Mouse (Mus musculus) hindbrain, embryonic 10.5 days (tissue): ENCODE results near the gene Hmcn1. TPM values are rescaled to one million over a fixed set of nuclear protein-coding genes. Genes with fewer than 3 reads are reported as not detected.

Experiments used
- DNase-seq: peaks from one replicate; pipeline ENCODE4 v3.0.0-alpha.2; 2017; ENCODE audit warnings: low spot score
- H3K27ac ChIP-seq: fragments of 300-500 bp; sonication (generic); 2 replicates; pipeline ENCODE4 v1.5.1; 2016; ENCODE audit warnings: mild to moderate bottlenecking, moderate library complexity
- H3K27me3 ChIP-seq: fragments of 300-500 bp; sonication (generic); 2 replicates; pipeline ENCODE4 v1.6.1; 2016; ENCODE audit warnings: mild to moderate bottlenecking; ENCODE audit not compliant: poor library complexity, insufficient read depth, severe bottlenecking
- H3K36me3 ChIP-seq: fragments of 300-500 bp; sonication (generic); 2 replicates; pipeline ENCODE4 v1.6.1; 2016; ENCODE audit warnings: mild to moderate bottlenecking, moderate library complexity
- H3K4me1 ChIP-seq: fragments of 300-500 bp; sonication (generic); replicated peaks from 2 replicates; pipeline ENCODE4 v1.6.1; 2016; ENCODE audit warnings: mild to moderate bottlenecking
- H3K4me3 ChIP-seq: fragments of 300-500 bp; sonication (generic); 2 replicates; pipeline ENCODE4 v1.5.1; 2016; ENCODE audit warnings: mild to moderate bottlenecking, moderate library complexity
- H3K9me3 ChIP-seq: fragments of 300-500 bp; sonication (generic); 2 replicates; pipeline ENCODE4 v1.6.1; 2016; ENCODE audit warnings: mild to moderate bottlenecking, moderate library complexity
- WGBS: fragments of 180-500 bp; shearing (Covaris S2); methylation state at CpG from one replicate; pipeline ENCODE4 v1.1.7; 2016; 5-methylcytosine and 5-hydroxymethylcytosine counted together
- polyA plus RNA-seq: library from polyadenylated mRNA; unstranded; fragments of >200 nt; fragmentation: Nextera tagmentation; extraction: Ambion mirVana; gene quantifications from 2 replicates; pipeline ENCODE4 v1.2.1, GENCODE M21; 2016

Hmcn1 gene
- polyA plus RNA-seq, 1 experiment from 2014 or later: 6.9 TPM

GRCm38 (mm10) chr1:150978651-150979050 lies 14.6 kb downstream of the Hmcn1 start:
- 92% methylated on average over 3 of the region's 3 CpGs for WGBS

GRCm38 (mm10) chr1:150976263-150976662 lies 17.0 kb downstream of the Hmcn1 start:
- 55% methylated on average over 2 of the region's 2 CpGs for WGBS
- Histone ChIP-seq H3K27me3 (no peaks in the 10 kb centered on the region), H3K27ac (no peak overlapping the region), H3K4me1 (peaks cover 3% of the 10 kb centered on the region; the same call in 1 of the 2 replicates), H3K9me3 (no peaks in the 10 kb centered on the region), H3K4me3 (no peak overlapping the region), H3K36me3 (no peaks in the 10 kb centered on the region)
- no peak for DNase-seq

More at GRCm38 (mm10) chr1:150978651-150979050, 14.6 kb downstream of the Hmcn1 start:
- Histone ChIP-seq H3K36me3 (no peaks in the 10 kb centered on the region), H3K4me3 (no peak overlapping the region), H3K9me3 (no peaks in the 10 kb centered on the region), H3K4me1 (peaks cover 3% of the 10 kb centered on the region; the same call in 1 of the 2 replicates), H3K27me3 (no peaks in the 10 kb centered on the region), H3K27ac (no peak overlapping the region)
- no peak for DNase-seq

GRCm38 (mm10) chr1:150959486-150960074 lies 33.7 kb downstream of the Hmcn1 start:
- Histone ChIP-seq H3K4me1 (no peaks in the 10 kb centered on the region), H3K27me3 (no peaks in the 10 kb centered on the region), H3K36me3 (no peaks in the 10 kb centered on the region), H3K9me3 (no peaks in the 10 kb centered on the region), H3K27ac (no peak overlapping the region), H3K4me3 (no peak overlapping the region)
- DNase-seq: no peak
- 82% methylated on average over 5 of the region's 5 CpGs for WGBS

- Histone ChIP-seq H3K9me3 (no peaks in the 10 kb centered on the region), H3K27me3 (no peaks in the 10 kb centered on the region), H3K4me3 (no peak overlapping the region), H3K4me1 (peaks cover 19% of the 10 kb centered on the region), H3K36me3 (no peaks in the 10 kb centered on the region), H3K27ac (no peak overlapping the region)
- WGBS: 85% methylated on average over 5 of the region's 5 CpGs
- DNase-seq: no peak
Measured at GRCm38 (mm10) chr1:150951004-150951403, 42.2 kb downstream of the Hmcn1 start.

GRCm38 (mm10) chr1:150950046-150950445 lies 43.2 kb downstream of the Hmcn1 start:
- no peaks in the 10 kb centered on the region for H3K36me3 ChIP-seq
- H3K4me1 ChIP-seq: peaks cover 19% of the 10 kb centered on the region
- DNase-seq: peak; percentile 48
- H3K27me3 ChIP-seq: no peaks in the 10 kb centered on the region
- no peaks in the 10 kb centered on the region for H3K9me3 ChIP-seq
- H3K27ac ChIP-seq: no peak overlapping the region
- no peak overlapping the region for H3K4me3 ChIP-seq
- 2% methylated on average over 3 of the region's 3 CpGs for WGBS

GRCm38 (mm10) chr1:150948911-150949310 lies 44.3 kb downstream of the Hmcn1 start:
- H3K9me3 ChIP-seq: no peaks in the 10 kb centered on the region
- no peaks in the 10 kb centered on the region; the same call in 1 of the 2 replicates for H3K27me3 ChIP-seq
- no peak for DNase-seq
- H3K27ac ChIP-seq: no peak overlapping the region
- H3K4me1 ChIP-seq: peaks cover 22% of the 10 kb centered on the region
- H3K36me3 ChIP-seq: no peaks in the 10 kb centered on the region
- no peak overlapping the region for H3K4me3 ChIP-seq
- WGBS: 72% methylated on average over 2 of the region's 2 CpGs

- WGBS: 29% methylated on average over 2 of the region's 2 CpGs
- H3K27ac ChIP-seq: no peak overlapping the region
- no peak overlapping the region for H3K4me3 ChIP-seq
- DNase-seq: no peak
- no peaks in the 10 kb centered on the region for H3K9me3 ChIP-seq
- no peaks in the 10 kb centered on the region; the same call in 1 of the 2 replicates for H3K27me3 ChIP-seq
- H3K4me1 ChIP-seq: peaks cover 5% of the 10 kb centered on the region; the same call in 1 of the 2 replicates
- H3K36me3 ChIP-seq: no peaks in the 10 kb centered on the region
Measured at GRCm38 (mm10) chr1:150943601-150944000, 49.6 kb downstream of the Hmcn1 start.

GRCm38 (mm10) chr1:150942143-150942542 lies 51.1 kb downstream of the Hmcn1 start:
- H3K9me3 ChIP-seq: no peaks in the 10 kb centered on the region
- 72% methylated on average over 2 of the region's 2 CpGs for WGBS
- H3K36me3 ChIP-seq: no peaks in the 10 kb centered on the region
- H3K4me3 ChIP-seq: no peak overlapping the region
- no peak for DNase-seq
- H3K27me3 ChIP-seq: no peaks in the 10 kb centered on the region; the same call in 1 of the 2 replicates
- peak overlapping the region; percentile 46; the same call in 1 of the 2 replicates for H3K27ac ChIP-seq
- peaks cover 5% of the 10 kb centered on the region; the same call in 1 of the 2 replicates for H3K4me1 ChIP-seq

- Histone ChIP-seq H3K4me3 (no peak overlapping the region), H3K9me3 (no peaks in the 10 kb centered on the region), H3K27me3 (no peaks in the 10 kb centered on the region), H3K27ac (no peak overlapping the region), H3K4me1 (0 out of 2 replicates have a peak, but pooled peaks cover 2% of the 10 kb centered on the region), H3K36me3 (no peaks in the 10 kb centered on the region)
- DNase-seq: no peak
- WGBS: 81% methylated on average over 4 of the region's 4 CpGs
Measured at GRCm38 (mm10) chr1:150936821-150937220, 56.4 kb downstream of the Hmcn1 start.

- Histone ChIP-seq H3K36me3 (no peaks in the 10 kb centered on the region), H3K9me3 (no peaks in the 10 kb centered on the region), H3K27ac (no peak overlapping the region), H3K4me3 (no peak overlapping the region), H3K4me1 (0 out of 2 replicates have a peak, but pooled peaks cover 2% of the 10 kb centered on the region), H3K27me3 (no peaks in the 10 kb centered on the region)
- 59% methylated on average over 9 of the region's 9 CpGs for WGBS
- DNase-seq: no peak
Measured at GRCm38 (mm10) chr1:150933616-150934015, 59.6 kb downstream of the Hmcn1 start.

- no peak for DNase-seq
- WGBS: 92% methylated on average over 9 of the region's 9 CpGs
Measured at GRCm38 (mm10) chr1:150920860-150921259, 72.4 kb downstream of the Hmcn1 start.

GRCm38 (mm10) chr1:150920276-150920675 lies 73.0 kb downstream of the Hmcn1 start:
- H3K4me1 ChIP-seq: no peaks in the 10 kb centered on the region
- no peaks in the 10 kb centered on the region for H3K9me3 ChIP-seq
- WGBS: 52% methylated on average over 6 of the region's 6 CpGs
- H3K27me3 ChIP-seq: no peaks in the 10 kb centered on the region
- no peaks in the 10 kb centered on the region for H3K36me3 ChIP-seq
- no peak for DNase-seq
- no peak overlapping the region for H3K27ac ChIP-seq
- H3K4me3 ChIP-seq: no peak overlapping the region

More at GRCm38 (mm10) chr1:150920860-150921259, 72.4 kb downstream of the Hmcn1 start:
- no peak overlapping the region for H3K27ac ChIP-seq
- no peaks in the 10 kb centered on the region for H3K36me3 ChIP-seq
- H3K9me3 ChIP-seq: no peaks in the 10 kb centered on the region
- no peaks in the 10 kb centered on the region for H3K4me1 ChIP-seq
- H3K4me3 ChIP-seq: no peak overlapping the region
- no peaks in the 10 kb centered on the region for H3K27me3 ChIP-seq

GRCm38 (mm10) chr1:150914936-150915335 lies 78.3 kb downstream of the Hmcn1 start:
- no peak overlapping the region for H3K4me3 ChIP-seq
- no peak overlapping the region for H3K27ac ChIP-seq
- no peak for DNase-seq
- no peaks in the 10 kb centered on the region for H3K4me1 ChIP-seq
- no peaks in the 10 kb centered on the region for H3K36me3 ChIP-seq
- no peaks in the 10 kb centered on the region for H3K27me3 ChIP-seq
- 82% methylated on average over 2 of the region's 2 CpGs for WGBS
- H3K9me3 ChIP-seq: no peaks in the 10 kb centered on the region
